Comparison of ENCODE assay signal across 8 mouse cellular contexts in genomic region chr5:120600946-120601668, GRCm38 (mm10). TPM values are rescaled to one million over a fixed set of nuclear protein-coding genes. Genes with fewer than 3 reads are reported as not detected.
DNase-seq lines count a peak whose midpoint lies in the region; ATAC-seq and TF ChIP-seq lines count a peak whose summit lies in the region.

No protein-coding gene starts in this region.

- H3K9me3 ChIP-seq in neural tube, embryonic 13.5 days, result no peaks in the 10 kb centered on the region

- no peaks in the 10 kb centered on the region for H3K36me3 ChIP-seq in neural tube, embryonic 13.5 days

- WGBS in neural tube, embryonic 13.5 days, result 49% methylated on average over 11 of the region's 11 CpGs

- DNase-seq in adrenal gland, postnatal 14 days, result peak; percentile 72
- no peak for DNase-seq in adrenal gland, postnatal 4 days (ENCODE audit: low spot score in 2 of 2)
- no peak for DNase-seq in left cerebral cortex, adult 2 months (ENCODE audit: extremely low spot score in 1 of 2, low spot score in 2 of 2)
- DNase-seq in left cerebral cortex, postnatal 36 days (ENCODE audit: low spot score in 2 of 2), result no peak
- peak; percentile 67 for DNase-seq in embryo, embryonic 10.5 days (ENCODE audit: low spot score)
- DNase-seq in ovary, postnatal 10 days (ENCODE audit: low spot score), result no peak
- no peak for DNase-seq in spleen, adult 12 weeks (ENCODE audit: low spot score)

- intact Hi-C loops in left cerebral cortex, adult 2 months (cut with DNase I), result loop anchor here (10.0 kb wide), 1 partner anchor 466 kb away; no protein-coding TSS in a partner anchor
- intact Hi-C loops in left cerebral cortex, postnatal 36 days (cut with DNase I), result loop anchor here (10.0 kb wide), 1 partner anchor 456 kb away; no protein-coding TSS in a partner anchor

- no peak overlapping the region for H3K27ac ChIP-seq in left cerebral cortex, adult 2 months
- H3K27ac ChIP-seq in neural tube, embryonic 13.5 days (replicated peaks), result 0 out of 2 replicates have a peak overlapping the region, but pooled peaks have one; percentile 18

- H3K27me3 ChIP-seq in neural tube, embryonic 13.5 days, result no peaks in the 10 kb centered on the region

- TF ChIP-seq CTCF in left cerebral cortex, adult 2 months (IDR thresholded peaks at IDR 0.05), result peak; percentile 40

- H3K9ac ChIP-seq in neural tube, embryonic 13.5 days, result no peak overlapping the region

- H3K4me3 ChIP-seq in left cerebral cortex, adult 2 months, result no peak overlapping the region
- no peak overlapping the region for H3K4me3 ChIP-seq in neural tube, embryonic 13.5 days

- H3K4me1 ChIP-seq in neural tube, embryonic 13.5 days (replicated peaks), result peaks cover 5% of the 10 kb centered on the region

- no peak for ATAC-seq in neural tube, embryonic 13.5 days (ENCODE audit: low read depth)

- no peak overlapping the region for H3K4me2 ChIP-seq in neural tube, embryonic 13.5 days

RNA-seq across cellular contexts. Expression of gene Rita1, which starts 11.3 kb away (rescaled TPM):
- total RNA-seq in adrenal gland, postnatal 14 days (2021), result 15.6 and 16.0 TPM in 2 replicates
- 10 to 100 TPM; 11.8 to 13.5 TPM for total RNA-seq in adrenal gland, postnatal 4 days (2021)
- 10 to 100 TPM; 29.5 to 29.9 TPM for total RNA-seq in left cerebral cortex, adult 2 months (2021)
- 10 to 100 TPM; 35.7 to 36.3 TPM for total RNA-seq in left cerebral cortex, postnatal 36 days (2021)
- 19.9 and 25.1 TPM in 2 replicates for polyA plus RNA-seq in neural tube, embryonic 13.5 days (2015; fragmentation: Nextera tagmentation; extraction: Ambion mirVana)

RNA-seq across cellular contexts. Expression of gene Ddx54, which starts 11.4 kb away (rescaled TPM):
- 38.6 and 45.9 TPM in 2 replicates for total RNA-seq in adrenal gland, postnatal 14 days (2021)
- total RNA-seq in adrenal gland, postnatal 4 days (2021), result 10 to 100 TPM; 47.6 to 51.4 TPM
- total RNA-seq in left cerebral cortex, adult 2 months (2021), result 10 to 100 TPM; 38.6 to 41.0 TPM
- 10 to 100 TPM; 36.9 to 43.1 TPM for total RNA-seq in left cerebral cortex, postnatal 36 days (2021)
- 44.6 and 45.7 TPM in 2 replicates for polyA plus RNA-seq in neural tube, embryonic 13.5 days (2015; fragmentation: Nextera tagmentation; extraction: Ambion mirVana)

RNA-seq across cellular contexts. Expression of gene Iqcd, which starts 12.3 kb away (rescaled TPM):
- total RNA-seq in adrenal gland, postnatal 14 days (2021), result 0.30 and 0.48 TPM in 2 replicates
- total RNA-seq in adrenal gland, postnatal 4 days (2021), result 1 to 10 TPM; 1.2 to 1.5 TPM
- total RNA-seq in left cerebral cortex, adult 2 months (2021), result under 1 TPM; 0.47 to 0.75 TPM
- 1 to 10 TPM in 1 of 2 experiments, under 1 TPM in 1; 0.81 to 1.1 TPM for total RNA-seq in left cerebral cortex, postnatal 36 days (2021)
- polyA plus RNA-seq in neural tube, embryonic 13.5 days (2015; fragmentation: Nextera tagmentation; extraction: Ambion mirVana), result 0.94 and 1.0 TPM in 2 replicates

RNA-seq across cellular contexts. Expression of gene Tpcn1, which starts 12.6 kb away (rescaled TPM):
- total RNA-seq in adrenal gland, postnatal 14 days (2021), result 56.5 and 57.5 TPM in 2 replicates
- total RNA-seq in adrenal gland, postnatal 4 days (2021), result 10 to 100 TPM; 47.5 to 49.5 TPM
- 10 to 100 TPM; 36.8 to 42.1 TPM for total RNA-seq in left cerebral cortex, adult 2 months (2021)
- 10 to 100 TPM; 32.9 to 36.0 TPM for total RNA-seq in left cerebral cortex, postnatal 36 days (2021)
- 22.4 and 22.5 TPM in 2 replicates for polyA plus RNA-seq in neural tube, embryonic 13.5 days (2015; fragmentation: Nextera tagmentation; extraction: Ambion mirVana)

RNA-seq across cellular contexts. Expression of gene Cfap73, which starts 32.9 kb away (rescaled TPM):
- total RNA-seq in adrenal gland, postnatal 14 days (2021), result 0.63 and 0.98 TPM in 2 replicates
- under 1 TPM; 0.56 to 0.78 TPM for total RNA-seq in adrenal gland, postnatal 4 days (2021)
- under 1 TPM in 1 of 2 experiments, not detected in 1; 0.52 TPM for total RNA-seq in left cerebral cortex, adult 2 months (2021)
- not detected for total RNA-seq in left cerebral cortex, postnatal 36 days (2021)
- not detected in 2 replicates for polyA plus RNA-seq in neural tube, embryonic 13.5 days (2015; fragmentation: Nextera tagmentation; extraction: Ambion mirVana)

Comparison
In these comparisons a context has a peak if more than half of its experiments do, and no peak if none do; other contexts are left out.
1. DNase-seq: peak in adrenal gland, postnatal 14 days (single experiment) and embryo, embryonic 10.5 days (single experiment); none in adrenal gland, postnatal 4 days (0 of 2), left cerebral cortex, adult 2 months (0 of 2), left cerebral cortex, postnatal 36 days (0 of 2), ovary, postnatal 10 days (single experiment) and spleen, adult 12 weeks (single experiment).